Mouse (Mus musculus) heart, embryonic 15.5 days (tissue): Measurements from ENCODE around the gene Tmem243. TPM values are rescaled to one million over a fixed set of nuclear protein-coding genes. Genes with fewer than 3 reads are reported as not detected.
A peak's percentile ranks its signal among the peaks of the same experiment; 100 is the strongest.

Experiments used
- ATAC-seq: fragments of 200-750 bp; cut with Nextera tagmentation; replicated peaks from 2 replicates; pipeline ENCODE4 v1.8.0; 2017; ENCODE audit warnings: low read depth, moderate TSS enrichment; ENCODE audit not compliant: insufficient number of reproducible peaks, insufficient read depth, low FRiP score
- H3K27ac ChIP-seq: fragments of 300-500 bp; sonication (generic); 2 replicates; pipeline ENCODE4 v1.5.1; 2015; ENCODE audit warnings: mild to moderate bottlenecking, inconsistent platforms
- H3K27me3 ChIP-seq: fragments of 300-500 bp; sonication (generic); 2 replicates; pipeline ENCODE4 v1.6.1; 2015; ENCODE audit warnings: inconsistent platforms
- H3K36me3 ChIP-seq: fragments of 300-500 bp; sonication (generic); 2 replicates; pipeline ENCODE4 v1.6.1; 2015; ENCODE audit warnings: mild to moderate bottlenecking, inconsistent platforms
- H3K4me1 ChIP-seq: fragments of 300-500 bp; sonication (generic); replicated peaks from 2 replicates; pipeline ENCODE4 v1.6.1; 2015; ENCODE audit warnings: inconsistent platforms
- H3K4me2 ChIP-seq: fragments of 300-500 bp; sonication (generic); 2 replicates; pipeline ENCODE4 v1.6.1; 2015; ENCODE audit warnings: inconsistent platforms, mild to moderate bottlenecking, moderate library complexity
- H3K4me3 ChIP-seq: fragments of 300-500 bp; sonication (generic); 2 replicates; pipeline ENCODE4 v1.5.1; 2015; ENCODE audit warnings: mild to moderate bottlenecking, inconsistent platforms
- H3K9ac ChIP-seq: fragments of 300-500 bp; sonication (generic); 2 replicates; pipeline ENCODE4 v1.6.1; 2015; ENCODE audit warnings: mild to moderate bottlenecking, inconsistent platforms
- H3K9me3 ChIP-seq: fragments of 300-500 bp; sonication (generic); replicated peaks from 2 replicates; pipeline ENCODE4 v1.6.1; 2016; ENCODE audit warnings: inconsistent platforms
- WGBS: fragments of 180-500 bp; shearing (Covaris S2); methylation state at CpG from one replicate; pipeline ENCODE4 v1.1.7; 2015; ENCODE audit warnings: mixed read lengths; 5-methylcytosine and 5-hydroxymethylcytosine counted together
- polyA plus RNA-seq: library from polyadenylated mRNA; unstranded; fragments of >200 nt; fragmentation: Nextera tagmentation; extraction: Ambion mirVana; gene quantifications from 2 replicates; pipeline ENCODE4 v1.2.1, GENCODE M21; 2015

Tmem243 gene
- polyA plus RNA-seq, 1 experiment from 2014 or later = 10.3 TPM

DNA sequence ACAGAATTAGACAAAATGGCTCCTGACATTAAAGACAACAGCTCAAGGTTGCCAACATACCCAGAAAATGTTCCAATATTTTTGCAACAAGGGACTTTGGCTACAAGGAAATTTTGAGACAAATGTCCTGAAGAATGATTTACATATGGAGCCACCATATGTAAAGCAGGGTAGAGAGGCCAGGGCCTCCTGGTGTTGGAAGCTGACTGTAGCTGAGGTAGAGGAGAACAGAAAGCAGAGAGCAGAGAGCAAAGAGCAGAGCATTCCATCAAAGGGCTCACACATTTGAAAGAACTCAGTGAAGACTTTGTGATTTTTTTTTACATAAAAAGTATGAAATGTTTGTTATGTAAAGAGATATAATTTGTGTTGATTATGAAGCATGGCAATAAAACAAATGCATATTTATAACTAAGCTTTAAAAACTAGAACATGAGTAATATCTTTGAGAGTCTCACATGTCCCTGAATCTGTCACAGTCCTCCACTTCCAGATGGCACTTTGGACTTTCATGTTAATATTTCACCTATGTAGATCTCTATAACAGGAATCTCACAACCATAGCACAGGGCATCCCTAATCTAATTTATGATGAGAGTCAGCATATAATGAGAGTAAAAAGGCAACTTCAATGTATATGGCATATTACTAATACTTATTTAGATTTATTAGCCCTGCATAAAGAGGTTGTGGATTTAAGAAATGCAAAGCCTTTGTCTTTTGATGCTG is 20.5 kb upstream of the Tmem243 start:
- H3K27ac ChIP-seq = no peak overlapping the region
- no peak overlapping the region for H3K9ac ChIP-seq
- no peak overlapping the region for H3K4me2 ChIP-seq
- no peaks in the 10 kb centered on the region for H3K36me3 ChIP-seq
- H3K4me3 ChIP-seq = no peak overlapping the region
- ATAC-seq = no peak
- H3K9me3 ChIP-seq = no peaks in the 10 kb centered on the region
- H3K27me3 ChIP-seq = no peaks in the 10 kb centered on the region
- no peaks in the 10 kb centered on the region for H3K4me1 ChIP-seq

DNA sequence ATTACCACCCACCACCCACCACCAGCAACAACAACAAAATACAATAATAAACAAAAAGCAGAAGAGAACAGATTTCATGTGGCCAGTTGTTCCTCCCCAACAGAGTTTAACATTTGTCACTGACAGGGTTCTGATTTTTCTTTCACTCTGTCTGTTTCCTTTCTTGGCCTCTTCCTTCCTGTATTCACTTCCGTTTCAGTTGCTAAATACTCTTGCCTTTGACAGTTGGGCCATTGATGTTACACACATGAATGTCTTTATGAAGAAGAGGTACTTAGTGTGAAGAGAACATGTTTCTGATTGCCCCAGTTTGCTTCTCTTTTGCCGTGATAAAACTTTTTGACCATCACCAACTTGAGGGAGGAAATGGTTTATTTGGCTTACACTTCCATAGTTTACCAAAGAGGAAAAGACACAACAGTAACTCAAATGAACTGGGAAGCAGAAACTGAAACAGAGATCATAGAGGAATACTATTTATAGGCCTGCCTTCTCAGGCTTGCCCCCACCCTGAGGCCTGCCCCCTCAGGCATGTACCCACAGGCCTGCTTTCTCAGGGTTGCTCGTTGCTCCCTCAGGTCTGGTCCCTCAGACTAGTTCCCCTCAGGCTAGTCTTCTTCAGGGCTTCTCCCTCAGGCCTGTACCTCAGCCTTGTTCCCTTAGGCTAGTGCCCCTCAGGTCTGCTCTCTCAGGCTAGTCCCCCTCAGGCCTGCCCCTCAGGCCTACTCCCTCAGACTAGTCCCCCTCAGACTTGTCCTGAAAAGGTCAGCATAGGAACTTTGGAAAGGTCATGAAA is 13.3 kb upstream of the Tmem243 start:
- no peak overlapping the region for H3K9ac ChIP-seq
- H3K4me3 ChIP-seq = no peak overlapping the region
- no peak overlapping the region for H3K27ac ChIP-seq
- no peak for ATAC-seq
- H3K4me1 ChIP-seq = no peaks in the 10 kb centered on the region
- no peaks in the 10 kb centered on the region for H3K27me3 ChIP-seq
- WGBS = 52% methylated on average over 3 of the region's 3 CpGs
- no peak overlapping the region for H3K4me2 ChIP-seq
- H3K9me3 ChIP-seq = no peaks in the 10 kb centered on the region
- no peaks in the 10 kb centered on the region for H3K36me3 ChIP-seq

DNA sequence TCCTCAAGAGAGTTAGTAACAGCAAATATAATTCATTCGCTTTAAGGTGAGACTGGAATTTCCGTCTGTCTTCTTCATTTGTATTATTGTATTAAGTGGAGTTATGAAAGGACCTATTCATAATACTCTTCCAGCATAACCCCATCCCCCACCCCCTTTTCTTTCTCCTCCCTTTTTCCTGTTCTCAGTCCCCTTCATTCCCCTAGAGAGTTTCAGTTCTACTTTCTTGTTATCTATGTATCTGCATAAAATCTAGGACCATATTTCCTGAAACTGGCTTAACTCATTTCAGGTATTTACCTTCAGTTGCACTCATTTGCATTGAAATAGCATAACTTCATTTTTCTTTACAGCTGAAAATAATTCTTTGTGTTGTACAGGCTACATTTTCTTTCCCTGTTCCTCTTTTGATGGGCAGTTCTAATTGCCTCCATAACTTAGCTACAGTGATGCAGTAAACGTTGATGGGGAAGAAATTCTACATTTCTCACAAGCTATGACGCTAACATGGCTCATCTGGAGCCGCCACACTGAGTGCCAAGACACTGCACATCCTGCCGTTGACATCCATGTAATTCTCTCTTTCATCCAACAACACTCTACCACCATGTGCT is 9.9 kb upstream of the Tmem243 start:
- Histone ChIP-seq H3K4me3 (no peak overlapping the region), H3K9me3 (no peaks in the 10 kb centered on the region), H3K9ac (no peak overlapping the region), H3K27me3 (no peaks in the 10 kb centered on the region), H3K4me2 (no peak overlapping the region), H3K4me1 (no peaks in the 10 kb centered on the region), H3K36me3 (no peaks in the 10 kb centered on the region), H3K27ac (no peak overlapping the region)
- WGBS = 74% methylated on average over 6 of the region's 6 CpGs
- ATAC-seq = no peak

DNA sequence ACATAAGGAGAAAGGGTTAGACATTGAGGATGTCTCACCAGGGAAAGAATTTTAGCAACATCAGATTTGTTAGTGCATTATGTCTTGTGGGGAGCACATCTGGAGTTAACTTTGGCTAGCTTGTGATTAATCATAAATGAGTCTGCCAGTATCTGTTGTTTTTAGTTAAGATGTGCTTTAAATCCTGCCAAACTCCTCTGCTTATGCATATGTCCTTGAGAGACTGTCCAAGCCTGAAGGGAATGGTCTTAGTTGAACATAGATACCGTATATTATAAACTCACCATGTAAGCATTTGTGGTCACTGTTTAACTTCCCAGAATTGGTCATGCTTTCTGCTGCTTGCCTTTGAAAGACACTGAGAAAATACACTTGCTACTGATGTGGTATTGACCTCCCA is 7.8 kb upstream of the Tmem243 start:
- Histone ChIP-seq H3K9ac (no peak overlapping the region), H3K4me3 (no peak overlapping the region), H3K36me3 (no peaks in the 10 kb centered on the region), H3K27ac (no peak overlapping the region), H3K4me2 (no peak overlapping the region), H3K4me1 (no peaks in the 10 kb centered on the region), H3K9me3 (no peaks in the 10 kb centered on the region), H3K27me3 (no peaks in the 10 kb centered on the region)
- WGBS = 63% methylated on average over 1 of the region's 1 CpGs
- no peak for ATAC-seq

DNA sequence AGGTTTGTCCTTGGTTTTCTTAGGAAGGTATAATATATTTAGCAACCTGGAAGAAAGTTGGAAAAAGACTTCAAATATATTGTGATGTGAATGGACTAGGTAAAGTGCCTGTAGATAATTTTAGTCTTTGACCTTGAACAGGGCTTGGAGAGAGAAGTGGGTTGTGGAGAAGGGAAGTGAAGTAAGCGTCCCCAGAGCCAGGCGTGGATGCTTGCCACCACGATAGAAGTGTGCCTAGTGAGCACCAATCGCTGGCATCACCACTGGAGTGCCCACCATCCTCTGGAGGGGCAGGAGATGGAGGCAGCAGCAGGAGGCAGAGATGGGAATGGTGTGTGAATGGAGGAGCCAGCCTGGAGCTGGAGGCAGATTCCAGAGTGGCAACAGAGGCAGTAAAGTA is 7.0 kb upstream of the Tmem243 start:
- WGBS = 69% methylated on average over 4 of the region's 4 CpGs

DNA sequence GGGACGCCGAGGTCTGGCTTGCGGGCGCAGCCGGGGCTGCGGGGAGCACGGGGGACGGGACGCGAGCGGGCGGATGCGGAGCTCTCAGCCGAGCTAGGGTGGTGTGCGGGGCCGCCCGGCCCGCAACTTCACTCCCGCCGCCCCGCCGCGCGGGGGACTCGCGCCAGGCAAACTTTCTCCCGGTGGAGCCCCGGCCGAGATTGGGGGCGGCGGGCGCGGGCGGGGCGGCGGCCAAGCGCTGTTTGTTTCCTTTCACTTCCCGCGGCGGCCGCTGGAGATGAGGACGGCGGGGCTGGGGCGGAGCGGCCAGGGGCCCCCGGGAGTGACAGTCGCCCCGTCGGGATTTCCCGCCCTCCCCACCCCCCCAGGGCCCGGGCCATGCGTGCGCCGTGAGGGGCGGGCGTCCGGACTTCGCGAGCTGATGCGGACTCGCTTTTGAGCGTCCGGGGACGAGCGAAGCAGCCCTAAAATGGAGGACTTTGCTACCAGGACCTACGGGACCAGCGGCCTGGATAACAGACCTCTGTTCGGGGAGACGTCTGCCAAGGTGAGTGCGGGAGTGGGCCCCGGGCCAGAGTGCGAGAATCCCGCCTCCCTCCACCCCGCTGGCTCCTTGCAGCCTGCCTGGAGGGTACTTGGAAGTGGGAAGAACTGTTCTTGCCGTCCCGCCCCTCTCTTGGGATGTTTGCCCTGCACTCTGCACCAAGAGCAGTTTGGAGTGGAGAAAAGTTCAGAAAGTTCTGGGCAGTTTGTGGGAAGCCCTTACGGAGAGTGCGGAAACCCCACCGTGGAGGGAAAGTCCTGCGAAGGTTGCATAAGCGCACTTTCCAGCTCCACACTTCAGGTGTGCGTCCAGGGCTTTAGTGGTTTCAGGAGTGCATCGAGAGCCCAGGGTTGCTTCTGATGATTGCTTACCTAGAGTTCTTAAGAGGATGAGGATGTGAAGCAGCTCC is 657 bp downstream of the Tmem243 start:
- peak overlapping the region; percentile 50 for H3K27ac ChIP-seq
- H3K9ac ChIP-seq = peak overlapping the region; percentile 74
- 1% methylated on average over 76 of the region's 83 CpGs for WGBS
- H3K4me2 ChIP-seq = peak overlapping the region; percentile 77
- no peaks in the 10 kb centered on the region for H3K9me3 ChIP-seq
- peak overlapping the region; percentile 84 for H3K4me3 ChIP-seq
- peaks cover 9% of the 10 kb centered on the region for H3K4me1 ChIP-seq
- peak; percentile 73 for ATAC-seq
- peaks cover 20% of the 10 kb centered on the region for H3K27me3 ChIP-seq
- H3K36me3 ChIP-seq = no peaks in the 10 kb centered on the region

More for the DNA sequence above, 7.0 kb upstream of the Tmem243 start:
- Histone ChIP-seq H3K4me2 (no peak overlapping the region), H3K9me3 (no peaks in the 10 kb centered on the region), H3K27me3 (no peaks in the 10 kb centered on the region), H3K4me3 (no peak overlapping the region), H3K9ac (no peak overlapping the region), H3K36me3 (no peaks in the 10 kb centered on the region), H3K27ac (no peak overlapping the region), H3K4me1 (no peaks in the 10 kb centered on the region)
- no peak for ATAC-seq

DNA sequence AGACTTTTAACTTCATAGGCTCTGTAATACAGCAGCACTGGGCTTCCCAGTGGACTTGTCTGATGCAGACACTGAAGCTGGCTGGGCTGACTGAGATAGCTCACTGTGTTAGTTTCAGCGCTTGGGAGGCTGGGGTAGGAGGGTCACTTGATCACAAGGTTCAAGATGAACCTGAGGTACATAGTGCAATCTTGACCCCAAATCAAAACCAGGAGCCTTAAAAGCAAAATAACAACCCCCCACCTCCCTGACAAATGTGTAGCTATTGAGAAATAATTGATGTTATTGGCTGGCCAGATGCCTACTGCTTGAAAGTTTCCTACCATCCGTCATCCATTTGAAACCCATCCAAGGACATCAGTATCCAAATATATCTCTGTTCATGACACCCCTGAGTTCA is 2.2 kb downstream of the Tmem243 start:
- WGBS = 84% methylated on average over 2 of the region's 2 CpGs
- peaks cover 20% of the 10 kb centered on the region for H3K27me3 ChIP-seq
- peaks cover 9% of the 10 kb centered on the region for H3K4me1 ChIP-seq
- no peaks in the 10 kb centered on the region for H3K36me3 ChIP-seq
- no peak overlapping the region for H3K27ac ChIP-seq
- H3K9me3 ChIP-seq = no peaks in the 10 kb centered on the region
- no peak overlapping the region for H3K9ac ChIP-seq
- no peak overlapping the region for H3K4me3 ChIP-seq
- no peak for ATAC-seq
- no peak overlapping the region for H3K4me2 ChIP-seq

DNA sequence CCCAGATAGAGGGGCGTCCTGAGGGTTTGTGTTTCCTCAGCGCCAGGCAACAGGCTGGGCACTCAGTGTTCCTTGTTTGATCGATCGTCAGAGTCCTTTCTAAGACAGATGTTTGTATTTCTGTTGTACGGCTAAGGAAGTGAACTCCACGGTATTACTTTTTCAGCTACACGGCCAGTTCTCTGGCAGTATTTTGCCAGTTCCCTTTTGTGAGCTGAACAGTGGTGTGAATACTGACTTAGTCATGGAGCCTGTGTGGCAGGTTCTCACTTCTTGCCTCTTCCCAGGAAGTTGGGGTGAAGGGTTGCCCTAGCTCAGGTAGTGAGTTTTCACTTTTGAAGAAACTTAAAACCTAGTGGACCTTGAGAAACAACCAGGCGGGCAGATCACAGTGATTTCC is 3.5 kb downstream of the Tmem243 start:
- H3K4me2 ChIP-seq = no peak overlapping the region
- WGBS = 78% methylated on average over 8 of the region's 8 CpGs
- ATAC-seq = no peak

DNA sequence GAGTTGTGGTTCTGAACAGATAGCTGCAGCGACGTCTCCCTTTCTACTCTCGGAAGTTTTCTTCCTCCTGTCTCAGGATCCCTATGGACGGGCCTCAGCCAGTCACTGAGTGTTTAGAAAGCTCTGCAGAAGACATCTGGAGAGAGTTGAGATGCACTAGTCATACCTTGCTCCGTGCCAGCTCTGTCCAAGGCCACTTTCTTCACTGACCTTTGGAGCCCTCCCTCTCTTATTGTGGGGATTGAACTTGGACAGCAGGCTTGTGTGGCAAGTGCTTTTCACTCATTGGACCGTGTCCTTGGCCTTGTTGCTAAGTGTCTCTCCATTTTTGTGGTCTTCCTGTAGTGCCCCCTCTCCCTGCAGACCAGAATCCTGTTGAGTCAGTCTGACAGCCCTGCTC is 6.3 kb downstream of the Tmem243 start:
- no peaks in the 10 kb centered on the region for H3K9me3 ChIP-seq
- ATAC-seq = no peak
- H3K27me3 ChIP-seq = peaks cover 14% of the 10 kb centered on the region
- no peak overlapping the region for H3K9ac ChIP-seq
- no peak overlapping the region for H3K4me2 ChIP-seq
- no peaks in the 10 kb centered on the region; the same call in 1 of the 2 replicates for H3K4me1 ChIP-seq
- WGBS = 81% methylated on average over 6 of the region's 6 CpGs
- H3K36me3 ChIP-seq = no peaks in the 10 kb centered on the region
- no peak overlapping the region for H3K4me3 ChIP-seq
- no peak overlapping the region for H3K27ac ChIP-seq

More for the DNA sequence above, 3.5 kb downstream of the Tmem243 start:
- no peak overlapping the region for H3K27ac ChIP-seq
- H3K4me3 ChIP-seq = no peak overlapping the region
- no peak overlapping the region for H3K9ac ChIP-seq
- no peaks in the 10 kb centered on the region for H3K9me3 ChIP-seq
- no peaks in the 10 kb centered on the region for H3K36me3 ChIP-seq
- H3K4me1 ChIP-seq = peaks cover 9% of the 10 kb centered on the region
- peaks cover 18% of the 10 kb centered on the region for H3K27me3 ChIP-seq

DNA sequence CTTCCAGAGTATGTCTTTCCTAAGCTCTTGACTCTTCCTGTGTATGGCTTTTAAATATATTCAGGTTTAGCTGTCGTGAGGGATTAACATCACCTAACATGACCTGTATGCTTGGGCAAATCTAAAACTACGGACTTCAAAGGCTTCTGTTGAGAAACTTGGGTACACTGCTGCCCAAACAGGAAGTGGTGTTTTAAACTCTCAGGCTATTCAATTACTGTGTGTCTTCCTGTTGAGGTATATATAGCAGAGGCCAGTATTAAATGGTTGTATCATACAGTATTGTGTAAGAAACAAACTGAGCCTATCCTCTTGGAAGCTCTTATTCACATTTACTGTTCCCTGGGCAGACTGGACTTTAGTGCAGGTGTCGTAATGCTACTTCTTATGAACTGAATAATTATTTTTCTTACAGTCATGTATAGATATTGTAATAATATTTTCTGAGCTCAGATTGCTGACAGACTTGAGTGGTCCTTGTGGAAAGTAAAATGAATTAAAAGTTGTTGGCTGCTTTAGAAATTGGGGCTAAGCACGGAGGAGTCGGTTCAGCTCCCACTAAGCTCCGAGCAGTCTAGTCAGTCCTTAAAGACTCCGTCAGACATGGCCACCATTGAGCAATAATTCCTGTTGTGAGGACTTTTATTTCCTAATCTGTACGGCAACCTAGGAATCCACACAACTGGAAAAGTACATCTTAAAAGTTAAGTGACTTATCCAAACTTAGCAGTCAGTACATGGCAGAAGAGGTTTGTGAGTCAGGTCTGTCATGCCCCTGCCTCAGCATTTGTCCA is 7.0 kb downstream of the Tmem243 start:
- no peaks in the 10 kb centered on the region for H3K36me3 ChIP-seq
- WGBS = 77% methylated on average over 8 of the region's 8 CpGs
- no peak overlapping the region for H3K4me3 ChIP-seq
- no peak overlapping the region for H3K9ac ChIP-seq
- no peaks in the 10 kb centered on the region for H3K9me3 ChIP-seq
- H3K27ac ChIP-seq = no peak overlapping the region
- peaks cover 7% of the 10 kb centered on the region for H3K27me3 ChIP-seq
- H3K4me1 ChIP-seq = no peaks in the 10 kb centered on the region
- no peak for ATAC-seq
- H3K4me2 ChIP-seq = no peak overlapping the region
